Mouse (Mus musculus) neural tube, embryonic 10.5 days (tissue): ENCODE measurements around the gene Grrp1.
"Not testable (repeated sequence)": the region's sequence is repeated elsewhere in the genome, so short reads cannot be mapped to it uniquely, and the experiment has no call there.

Experiments
- DNase-seq: peaks from one replicate; pipeline ENCODE4 v3.0.0-alpha.2; 2017; ENCODE audit warnings: low spot score; ENCODE audit errors: extremely low spot score

The Grrp1 gene

DNA sequence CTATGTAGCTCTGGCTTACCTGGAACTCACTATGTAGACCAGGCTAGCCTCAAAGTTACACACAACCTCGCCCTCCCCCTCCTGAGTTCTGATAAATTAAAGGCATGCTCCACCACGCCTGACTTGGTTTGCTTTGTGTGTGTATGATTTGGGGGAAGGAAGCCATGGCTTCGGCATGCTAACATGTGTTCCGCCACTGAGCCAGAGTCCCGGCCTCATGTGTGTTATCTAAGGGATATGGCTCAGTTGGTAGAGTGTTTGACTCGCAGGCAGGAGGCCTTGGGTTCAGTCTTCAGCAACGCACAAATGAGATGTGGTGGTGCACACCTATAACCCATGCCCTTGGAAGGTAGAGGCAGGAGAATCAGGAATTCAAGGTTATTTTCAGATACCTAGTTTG is 18.1 kb upstream of the Grrp1 start:
- no peak for DNase-seq

DNA sequence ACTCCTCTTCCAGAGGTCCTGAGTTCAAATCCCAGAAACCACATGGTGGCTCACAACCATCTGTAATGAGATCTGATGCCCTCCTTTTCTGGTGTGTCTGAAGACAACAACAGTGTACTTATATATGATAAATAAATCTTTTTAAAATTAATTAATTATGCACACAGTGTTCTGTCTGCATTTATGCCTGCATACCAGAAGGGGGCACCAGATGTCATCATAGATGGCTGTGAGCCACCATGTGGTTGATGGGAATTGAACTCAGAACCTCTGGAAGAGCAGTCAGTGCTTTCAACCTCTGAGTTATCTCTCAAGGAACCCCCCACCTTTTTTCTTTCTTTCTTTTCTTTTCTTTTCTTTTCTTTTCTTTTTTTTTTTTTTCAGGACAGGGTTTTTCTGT is 15.7 kb upstream of the Grrp1 start:
- not testable (repeated sequence) for DNase-seq

DNA sequence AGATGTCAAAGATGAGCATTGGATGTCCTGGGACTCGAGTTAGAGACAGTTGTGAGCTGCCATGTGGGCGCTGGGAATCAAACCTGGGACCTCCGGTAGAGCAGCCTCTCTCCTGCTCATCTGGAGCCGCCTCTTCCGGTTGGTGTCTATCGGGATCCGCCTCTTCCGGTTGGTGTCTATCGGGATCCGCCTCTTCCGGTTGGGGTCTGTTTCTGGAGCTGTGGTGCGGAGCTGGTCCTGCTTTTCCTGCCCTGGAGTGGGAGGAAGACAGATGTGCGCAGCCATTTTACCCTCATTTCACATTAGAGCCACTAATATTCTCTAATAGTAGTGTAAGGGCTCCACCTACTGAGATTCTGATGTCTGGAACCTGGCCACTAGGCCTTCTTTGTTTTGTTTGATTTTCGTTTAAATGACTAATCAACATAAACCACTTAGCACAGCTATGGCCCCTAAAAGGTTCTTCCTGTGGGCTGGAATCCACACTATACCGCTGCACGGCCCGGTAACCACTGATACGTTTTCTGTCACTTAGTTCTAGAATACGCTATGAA is 14.3 kb upstream of the Grrp1 start:
- DNase-seq, result no peak

DNA sequence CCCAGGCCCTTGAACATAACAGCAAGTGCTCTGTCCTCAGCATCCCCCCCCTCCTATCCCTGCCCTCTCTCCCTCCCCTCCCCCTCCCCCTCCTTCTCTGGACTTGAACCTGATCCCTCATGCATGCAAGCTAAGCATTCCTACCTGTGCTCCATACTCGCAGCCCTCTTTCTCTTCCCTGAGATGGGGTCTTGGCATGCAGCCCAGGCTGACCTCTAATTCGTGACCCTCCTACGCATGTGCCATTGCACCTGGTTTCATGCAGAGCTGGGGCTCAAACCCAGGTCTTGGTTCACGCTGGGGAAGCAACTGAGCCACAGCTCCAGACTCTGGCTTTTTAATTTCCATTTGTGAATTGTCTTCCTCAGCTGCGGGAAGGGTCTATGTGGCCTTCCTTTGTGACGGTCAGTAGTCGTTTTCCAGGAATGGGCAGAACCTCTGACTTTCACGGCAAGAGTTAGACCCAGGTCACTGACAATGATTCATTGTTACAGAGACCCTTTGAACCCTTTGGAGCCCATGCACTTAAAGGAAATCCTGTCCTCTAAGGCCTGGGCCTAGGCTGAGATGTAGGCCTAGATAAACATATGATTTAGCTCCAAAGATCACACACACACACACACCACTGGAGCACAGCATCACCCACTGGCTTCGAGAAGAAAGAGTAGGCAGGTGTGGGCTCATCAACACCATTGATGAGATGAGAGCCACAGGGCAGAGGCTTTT is 12.1 kb upstream of the Grrp1 start:
- no peak for DNase-seq

DNA sequence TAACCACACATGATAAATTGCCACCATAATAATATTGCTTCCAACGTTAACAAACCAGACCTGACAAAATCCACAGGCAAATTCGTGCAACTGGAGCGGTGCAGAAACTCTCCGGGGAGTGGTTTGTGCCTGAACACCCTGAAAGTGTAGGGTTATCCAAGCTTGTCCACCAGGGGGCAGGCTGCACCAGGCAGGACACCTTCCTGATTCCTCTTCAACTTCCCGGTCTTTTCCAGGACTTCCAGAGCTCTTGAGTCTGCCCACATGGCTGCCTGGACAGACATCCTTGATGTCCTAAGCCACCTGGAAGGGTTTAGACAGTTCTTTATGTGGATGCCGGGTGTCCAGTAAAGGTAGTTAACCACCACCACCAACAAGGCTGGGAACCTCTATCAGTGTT is 9.3 kb upstream of the Grrp1 start:
- DNase-seq, result peak; percentile 55

DNA sequence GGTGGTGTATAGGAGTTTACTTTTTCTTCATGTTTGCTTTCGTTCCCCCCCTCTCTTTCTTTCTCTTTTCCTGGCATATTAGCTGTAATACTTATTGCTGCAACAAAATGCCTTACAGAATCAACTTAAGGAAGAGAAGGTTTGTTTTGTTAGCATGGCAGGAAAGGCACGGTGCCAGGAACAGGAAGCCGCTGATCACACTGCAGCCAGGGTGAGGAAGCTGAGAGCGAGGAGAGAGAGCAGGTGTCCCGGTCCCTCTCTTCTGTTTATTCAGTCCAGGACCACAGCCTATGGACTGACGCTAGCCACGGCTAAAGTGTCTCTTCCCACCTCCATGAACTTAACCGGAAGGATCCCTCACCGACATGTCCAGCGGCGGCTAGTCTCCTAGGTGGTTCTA is 4.4 kb upstream of the Grrp1 start:
- DNase-seq, result no peak

DNA sequence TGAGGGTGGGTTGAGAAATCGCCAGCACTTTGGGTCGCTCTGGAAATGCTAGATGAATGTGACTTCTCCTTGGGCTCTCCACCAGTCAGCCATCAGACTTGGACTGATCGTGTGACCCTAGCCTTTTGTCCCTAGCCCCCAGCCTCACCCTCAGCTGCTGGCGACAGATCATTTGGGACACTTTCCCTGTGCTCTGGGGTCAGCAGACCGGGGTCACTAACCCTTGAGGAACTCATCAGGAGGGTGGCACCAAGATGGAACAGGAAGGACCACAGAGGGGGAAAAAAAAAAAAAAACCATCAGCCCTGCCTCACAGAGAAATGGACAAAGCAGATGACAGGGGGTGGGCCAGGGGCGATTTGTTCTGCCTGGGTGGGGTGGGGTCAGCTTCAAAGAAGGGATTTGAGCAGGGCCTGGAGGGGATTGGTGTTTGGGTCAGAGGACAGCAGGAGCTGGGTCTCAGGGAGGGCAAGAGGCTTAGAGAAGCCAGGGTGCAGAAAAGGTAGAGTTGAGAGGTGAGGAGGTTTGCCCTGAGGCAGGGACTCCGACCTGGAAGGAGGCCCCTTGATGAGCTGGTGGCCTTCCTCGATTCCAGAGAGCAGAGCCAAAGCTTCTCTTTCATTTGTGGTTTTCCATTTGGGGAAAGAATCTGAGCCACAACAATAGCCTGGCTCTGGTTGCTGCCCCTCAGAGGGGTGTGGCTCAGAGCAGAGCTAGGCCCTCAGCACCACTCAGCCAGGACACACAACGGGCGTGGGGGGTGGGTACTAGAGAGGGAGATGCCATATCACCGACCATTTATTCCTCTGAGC is 3.5 kb upstream of the Grrp1 start:
- peak; percentile 46 for DNase-seq

DNA sequence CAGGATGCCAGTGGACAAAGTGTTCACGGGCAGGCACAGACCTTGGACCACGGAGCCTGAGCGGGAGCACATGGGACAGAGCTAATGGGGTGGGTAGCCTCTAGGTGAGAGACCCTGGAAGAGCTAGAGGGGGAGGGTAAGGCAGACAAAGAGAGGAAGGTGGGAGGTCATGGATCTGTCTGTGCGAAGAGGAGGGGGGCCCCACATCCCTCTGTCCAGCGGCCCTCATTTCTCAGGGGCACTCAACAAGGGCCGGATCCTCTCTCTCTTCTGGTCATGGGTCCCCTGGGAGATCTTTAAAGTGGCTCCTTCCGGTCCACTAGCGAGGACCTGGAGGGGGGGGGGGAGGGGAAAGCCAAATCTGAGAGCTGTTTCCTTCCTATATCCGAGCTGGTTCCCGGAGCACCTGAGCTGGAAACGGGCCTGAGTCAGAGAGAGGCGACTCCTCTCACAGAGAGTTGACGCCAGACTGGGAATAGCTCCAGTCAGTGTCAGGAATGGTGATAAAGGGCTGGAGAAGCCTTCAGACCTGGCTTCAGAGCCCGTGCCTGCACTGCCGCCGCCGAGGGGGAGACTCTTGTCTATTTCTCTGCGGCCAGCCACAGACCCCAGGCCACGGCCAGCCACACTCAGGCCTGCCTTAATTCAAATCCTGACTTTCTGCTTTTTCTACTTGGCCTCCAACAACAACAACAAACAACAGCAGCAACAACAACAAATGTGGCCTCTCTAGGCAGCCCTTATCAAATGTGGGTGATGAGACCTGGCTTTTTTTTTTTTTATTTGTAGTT is 2.7 kb upstream of the Grrp1 start:
- peak; percentile 62 for DNase-seq

DNA sequence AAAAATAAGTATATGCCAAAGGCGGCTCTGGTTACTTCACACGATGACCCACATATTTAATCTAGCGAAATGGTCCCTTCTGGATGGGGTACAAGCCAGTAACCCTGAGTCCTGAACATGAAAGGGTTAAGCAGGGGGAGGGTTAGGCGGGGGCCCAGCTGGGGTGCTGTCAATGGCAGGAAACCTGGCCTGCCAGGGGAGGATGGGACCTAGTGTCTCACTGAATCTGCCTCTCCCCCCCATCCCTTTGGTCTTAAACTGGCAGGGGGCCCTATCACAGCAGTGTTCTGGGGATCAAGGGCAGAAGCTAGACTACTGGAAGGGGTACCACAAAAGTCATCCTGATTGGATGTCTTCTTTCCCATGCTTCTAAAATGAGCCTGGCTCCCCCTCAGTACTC is 1.9 kb upstream of the Grrp1 start:
- no peak for DNase-seq

DNA sequence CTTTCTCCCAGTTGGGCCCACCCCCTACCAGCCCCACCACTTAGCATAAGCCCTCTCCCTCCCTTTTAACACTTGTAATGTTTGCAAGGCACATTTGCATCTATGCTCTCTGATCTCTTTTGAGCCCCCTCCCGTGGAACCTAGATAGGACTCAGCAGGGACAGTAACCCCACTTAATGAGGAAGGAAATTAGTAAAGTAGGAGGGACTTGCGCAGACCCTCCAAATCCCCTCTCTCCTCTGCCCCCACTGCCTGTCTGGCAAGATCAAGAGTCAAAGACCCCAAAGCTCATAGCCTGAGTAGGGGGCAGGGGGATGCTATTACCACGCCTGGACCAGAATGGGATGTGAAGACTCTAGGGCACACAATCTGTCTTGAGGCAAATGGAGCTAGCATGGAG is 929 bp upstream of the Grrp1 start:
- no peak for DNase-seq

DNA sequence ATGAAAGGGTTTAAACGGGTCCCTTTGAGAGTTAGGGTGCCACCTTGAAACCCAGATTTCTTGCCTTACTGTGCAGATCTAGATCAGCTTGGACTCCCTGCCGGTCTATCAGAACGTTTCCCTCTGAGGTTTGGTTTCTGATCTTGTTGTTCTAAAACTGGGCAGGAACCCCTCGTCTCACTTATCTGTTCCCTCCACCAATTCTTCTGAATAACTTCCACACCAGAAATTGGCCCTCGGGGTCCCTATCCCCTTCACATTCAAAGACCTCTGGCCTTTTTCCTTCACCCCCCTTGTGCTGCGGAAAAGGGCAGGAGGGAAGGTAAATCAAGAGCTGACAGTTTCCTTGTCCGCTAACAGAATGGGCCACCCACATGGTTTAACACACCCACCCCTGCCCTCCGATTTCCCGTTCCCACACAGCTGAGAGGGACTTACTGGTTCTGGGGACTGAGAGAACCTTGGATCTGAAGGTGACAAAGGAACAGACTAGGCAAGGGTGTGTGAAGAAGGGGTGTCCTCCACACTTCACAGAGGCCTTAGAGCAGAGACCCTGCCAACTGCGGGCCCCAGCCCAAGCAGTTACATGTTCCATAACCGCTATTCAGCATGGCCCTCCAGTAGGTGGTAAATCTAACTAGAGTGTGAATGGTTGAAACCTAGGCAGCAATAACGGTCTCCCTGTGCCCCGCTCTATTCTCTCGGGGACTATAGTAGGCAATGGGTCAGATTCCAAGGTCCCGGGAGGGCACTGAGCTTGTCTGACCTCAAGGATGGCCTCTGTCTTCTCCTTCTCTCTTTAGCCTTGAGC is 790 bp downstream of the Grrp1 start:
- DNase-seq, result peak; percentile 67

DNA sequence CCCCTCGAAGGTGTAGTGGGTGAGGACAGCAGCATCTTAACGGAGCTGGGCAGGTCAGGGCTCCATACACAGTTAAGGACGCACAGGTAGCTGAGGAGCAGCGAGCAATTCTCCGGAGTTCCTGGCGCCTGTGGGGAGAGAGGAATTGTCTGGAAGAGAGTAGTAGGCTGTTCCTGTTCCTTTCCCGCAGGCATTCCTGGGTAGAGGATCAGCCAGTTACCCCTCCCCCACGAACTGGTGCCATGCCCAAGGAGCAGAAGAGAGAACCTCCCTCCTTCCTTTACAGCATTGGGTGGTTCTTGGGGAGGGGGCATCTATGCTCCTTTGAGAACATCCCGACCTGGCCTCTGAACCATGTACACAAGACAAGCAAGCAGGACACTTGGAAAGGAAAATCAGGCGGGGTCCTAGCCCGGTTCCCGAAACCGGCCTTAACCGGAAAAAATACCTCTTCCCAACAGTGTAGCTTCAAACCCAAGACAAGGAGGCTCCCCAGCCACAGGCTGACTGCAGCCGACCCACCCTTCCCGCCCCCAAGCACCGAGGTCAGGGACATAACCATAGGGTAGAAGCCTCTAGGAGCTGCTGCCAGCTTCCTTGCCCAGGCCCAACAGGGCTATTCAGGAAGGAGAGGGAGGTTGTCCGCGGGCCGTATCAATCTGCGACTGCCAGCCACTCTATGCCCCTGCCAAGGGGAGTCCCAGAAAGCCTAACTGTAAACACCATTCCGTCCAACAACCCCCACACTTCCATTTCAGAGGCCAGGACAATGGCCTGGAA is 1.6 kb downstream of the Grrp1 start:
- peak; percentile 72 for DNase-seq

DNA sequence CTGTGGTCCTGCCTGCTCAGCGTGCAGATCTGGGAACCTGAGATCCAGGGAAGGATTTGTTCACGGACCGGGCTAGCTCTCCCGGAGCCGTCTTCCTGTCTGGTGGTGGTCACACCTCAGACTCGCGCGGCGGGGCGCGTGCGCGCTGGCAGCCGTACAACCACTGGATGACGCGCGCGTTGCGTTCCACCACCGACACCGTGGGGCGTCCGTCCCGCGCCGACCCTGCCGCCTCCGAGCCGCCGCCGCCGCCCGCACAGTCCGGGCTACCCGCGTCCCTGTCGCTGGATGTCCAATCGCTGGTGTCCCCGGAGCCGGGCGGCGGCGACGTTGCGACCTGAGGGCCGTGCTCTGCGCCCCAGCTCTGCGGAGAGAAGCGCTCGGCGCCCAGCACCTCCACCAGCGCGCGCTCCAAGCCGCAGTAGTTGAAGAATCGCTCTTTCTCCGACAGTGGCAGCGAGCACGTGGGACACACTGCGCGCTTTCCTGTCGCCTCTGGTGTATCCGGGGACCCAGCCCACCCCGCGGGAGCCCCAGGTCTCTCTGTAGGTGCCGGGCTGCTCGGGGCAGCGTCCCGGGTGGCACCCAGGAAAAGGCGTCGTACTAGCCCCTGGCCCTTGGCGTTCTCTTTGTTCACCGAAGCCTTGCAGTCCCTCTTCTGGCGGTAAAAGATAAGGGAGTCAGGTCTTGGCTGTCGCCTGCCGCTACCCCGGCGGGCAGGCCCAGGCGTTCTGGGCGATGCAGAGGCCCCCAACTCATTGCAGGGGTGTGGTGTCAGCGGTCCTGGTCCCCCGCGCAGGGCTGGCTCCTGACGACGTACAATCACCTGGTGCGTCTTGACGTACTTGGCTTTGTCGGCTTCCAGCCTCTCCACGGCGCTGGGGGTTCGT is 2.4 kb downstream of the Grrp1 start:
- peak; percentile 75 for DNase-seq

DNA sequence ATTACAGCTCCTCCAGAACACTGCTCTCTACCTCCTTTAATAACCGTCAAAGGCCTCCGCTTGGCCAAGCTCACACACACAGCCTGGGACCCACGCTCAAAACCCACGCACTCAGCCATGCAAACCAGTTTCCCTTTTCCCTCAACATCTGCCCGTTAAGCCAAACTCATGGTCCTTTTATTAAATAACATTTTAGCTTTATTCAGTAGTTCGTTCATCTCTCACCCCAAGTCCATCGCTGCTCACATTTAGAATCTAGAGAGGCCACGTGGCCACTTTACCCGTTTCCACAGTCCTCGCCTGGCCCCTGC is 3.0 kb downstream of the Grrp1 start:
- DNase-seq, result no peak

DNA sequence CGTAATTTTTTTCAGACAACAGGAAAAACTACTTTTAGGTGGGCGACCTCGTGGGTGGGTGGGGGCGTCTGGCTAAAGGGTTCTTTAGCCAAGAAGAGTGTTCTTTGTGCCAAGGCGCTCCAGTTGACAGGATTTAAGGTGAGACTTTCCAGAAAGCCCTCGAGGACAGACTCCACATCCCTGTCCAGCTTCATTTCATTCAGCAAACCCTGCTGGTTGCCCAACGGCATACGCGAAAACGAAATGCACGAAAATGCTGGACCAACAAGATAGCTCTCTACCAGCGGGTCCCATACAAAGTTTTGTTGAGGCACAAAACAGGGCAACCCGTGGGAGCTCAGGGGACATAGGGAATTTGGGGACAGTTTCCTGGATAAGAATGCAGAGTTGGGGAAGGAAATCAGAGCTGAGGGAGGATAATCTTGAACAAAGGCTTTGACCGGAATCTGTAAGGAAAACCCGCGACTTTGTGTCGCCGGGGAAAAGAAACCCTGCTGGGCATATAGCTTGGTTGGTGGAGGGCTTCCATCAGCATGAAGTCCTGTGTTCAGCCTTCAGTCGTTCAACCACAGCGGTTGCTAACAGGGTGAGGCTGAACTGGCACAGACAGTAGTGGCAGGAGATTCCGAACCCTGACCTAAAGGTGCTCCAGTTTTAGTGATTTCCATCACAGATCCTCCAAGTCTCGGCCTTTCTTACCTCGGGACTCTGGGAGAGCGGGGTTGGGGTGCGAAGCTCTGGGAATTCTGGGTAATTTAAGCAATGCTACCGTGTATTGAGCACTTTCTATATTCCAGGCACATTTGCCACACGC is 3.6 kb downstream of the Grrp1 start:
- DNase-seq, result peak; percentile 42

DNA sequence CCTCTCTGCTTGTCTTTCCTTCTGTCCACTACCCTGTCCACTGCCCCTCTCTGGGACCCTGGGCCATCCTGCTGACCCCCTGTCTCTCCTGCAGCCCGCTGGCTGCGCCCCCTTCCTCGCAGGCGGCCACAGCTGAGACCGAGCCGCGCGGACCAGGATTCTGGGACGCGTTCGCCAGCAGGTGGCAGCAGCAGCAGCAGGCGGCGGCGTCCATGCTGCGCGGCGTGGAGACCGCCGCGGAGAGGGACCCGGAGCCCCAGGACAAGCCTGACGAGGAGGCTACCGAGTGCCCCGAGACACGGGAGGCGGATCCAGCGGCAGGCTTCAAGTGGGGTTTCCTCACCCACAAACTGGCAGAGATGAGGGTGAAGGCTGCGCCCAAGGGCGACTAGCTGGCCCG is 4.3 kb downstream of the Grrp1 start:
- DNase-seq, result peak; percentile 89

DNA sequence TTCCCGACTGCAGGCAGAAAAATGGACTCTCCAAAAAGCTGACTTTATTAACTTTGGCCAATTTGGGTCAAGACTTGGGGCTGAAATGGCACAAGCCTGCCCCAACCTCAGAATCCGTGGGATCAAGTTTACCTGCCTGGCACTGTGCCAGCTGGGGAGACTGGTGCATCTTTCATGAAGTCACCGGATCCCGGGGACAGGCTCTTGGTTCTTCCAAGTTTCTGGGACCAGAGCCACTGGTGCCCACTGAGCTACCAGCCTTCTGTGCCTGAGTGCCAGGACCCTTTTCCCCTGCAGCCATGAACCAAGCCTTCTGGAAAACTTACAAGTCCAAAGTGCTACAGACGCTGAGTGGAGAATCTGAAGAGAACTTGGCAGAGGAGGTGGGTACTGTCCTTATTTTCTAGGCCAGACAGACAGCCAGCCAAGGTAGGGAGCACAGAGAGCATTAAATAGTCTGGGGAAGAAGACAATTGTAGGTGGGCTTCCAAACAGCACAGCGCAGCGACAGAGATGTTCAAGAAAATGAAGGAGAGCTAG is 7.1 kb downstream of the Grrp1 start, which contains the start of gene Gm30191:
Gm30191 (plus strand) TSS at position 217 of the 540 bp plus-strand sequence.
- no peak for DNase-seq

DNA sequence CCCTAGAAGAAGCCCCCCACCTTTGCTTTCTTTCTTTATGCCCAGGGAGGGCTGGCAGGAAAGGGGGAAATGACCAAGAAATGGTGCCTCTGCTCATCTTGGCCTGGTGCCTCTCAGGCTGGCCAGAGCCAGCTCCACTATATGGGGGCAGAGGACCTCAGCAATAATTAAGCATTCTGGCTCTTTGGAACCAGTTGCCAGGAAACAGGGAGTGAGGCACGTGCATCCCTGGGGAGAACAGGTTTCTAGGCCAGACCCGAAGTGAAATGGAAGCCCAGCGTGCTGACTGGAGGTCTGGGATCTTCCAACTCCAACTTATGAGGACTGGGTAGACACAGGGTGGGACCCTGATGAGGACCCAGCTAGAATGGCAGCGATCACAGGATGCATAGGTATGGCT is 7.7 kb downstream of the Grrp1 start:
- DNase-seq, result no peak
